Mouse (Mus musculus) cerebellum, postnatal 25 days (tissue): ENCODE data around the gene Pigu.

Experiments used
- DNase-seq, 2 experiments: peaks; one replicate each; pipeline ENCODE4 v3.0.0; 2021; ENCODE audit warnings: mixed read lengths in 2 of 2

Pigu gene

DNA sequence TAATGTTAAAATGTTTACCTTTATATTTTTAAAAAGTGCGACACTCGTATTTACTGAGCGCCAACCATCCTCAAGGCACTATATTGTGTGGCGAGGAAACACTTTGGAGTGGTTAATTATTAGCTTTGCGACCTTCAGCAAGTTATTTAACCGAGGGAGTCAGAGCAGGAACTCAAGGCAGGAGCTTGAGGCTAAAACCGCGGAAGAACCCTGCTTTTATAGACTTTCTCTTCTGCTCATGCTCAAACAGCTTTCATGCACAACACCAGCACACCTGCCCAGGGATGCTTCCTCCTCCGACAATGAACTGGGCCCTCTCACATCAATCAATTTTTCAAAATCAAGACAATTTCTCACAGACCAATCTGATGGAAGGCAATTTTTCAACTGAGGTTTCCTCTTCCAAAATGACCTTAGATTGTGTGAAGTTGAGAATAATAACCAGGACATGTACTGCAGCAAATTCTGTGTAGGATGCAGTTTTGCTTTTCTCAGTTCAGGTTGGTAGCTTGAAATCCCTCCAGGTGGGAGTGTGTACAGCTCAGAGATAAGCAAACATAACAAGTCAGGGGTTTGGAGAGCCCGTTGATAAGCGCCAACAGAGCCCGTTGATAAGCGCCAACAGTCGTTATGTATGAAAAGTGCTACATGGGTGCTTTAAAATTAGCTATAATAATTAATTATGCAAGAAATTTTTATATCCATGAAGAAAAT, 613 bp upstream of the Pigu start:
- DNase-seq: peak; percentile 32 to 49

DNA sequence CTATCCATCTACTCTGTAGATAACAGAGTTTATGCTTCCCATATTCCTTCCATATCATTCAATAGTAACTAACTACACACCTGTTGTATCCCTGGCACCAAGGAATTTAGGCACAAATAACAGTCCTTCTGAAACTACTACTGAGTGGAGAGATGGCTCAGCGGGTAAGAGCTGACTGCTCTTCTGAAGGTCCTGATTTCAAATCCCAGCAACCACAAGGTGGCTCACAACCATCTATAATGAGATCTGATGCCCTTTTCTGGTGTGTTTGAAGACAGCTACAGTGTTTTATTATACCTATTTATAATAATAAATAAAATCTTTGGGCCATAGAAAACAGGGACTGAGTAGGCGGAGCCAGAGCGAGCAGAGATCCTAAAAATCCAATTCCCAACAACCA, 2.8 kb downstream of the Pigu start:
- no peak for DNase-seq

DNA sequence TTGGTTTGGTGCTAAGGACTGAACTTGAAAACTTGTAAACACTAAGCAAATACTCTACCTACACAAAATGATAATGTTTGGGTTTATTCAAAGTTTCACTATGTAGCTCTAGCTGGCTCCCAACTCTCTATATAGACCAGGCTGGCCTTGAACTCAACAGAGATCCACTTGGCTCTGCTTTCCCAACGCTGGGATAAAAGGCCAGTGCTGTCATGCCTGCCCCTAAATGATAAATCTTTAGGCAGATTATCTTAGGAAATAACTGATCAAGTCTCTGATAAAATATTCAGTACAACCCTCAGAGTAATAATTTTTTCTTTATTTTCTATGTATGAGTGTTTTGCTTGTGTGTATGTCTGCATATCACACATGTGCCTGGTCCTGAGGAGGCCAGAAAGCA, 10.6 kb downstream of the Pigu start:
- DNase-seq: no peak

DNA sequence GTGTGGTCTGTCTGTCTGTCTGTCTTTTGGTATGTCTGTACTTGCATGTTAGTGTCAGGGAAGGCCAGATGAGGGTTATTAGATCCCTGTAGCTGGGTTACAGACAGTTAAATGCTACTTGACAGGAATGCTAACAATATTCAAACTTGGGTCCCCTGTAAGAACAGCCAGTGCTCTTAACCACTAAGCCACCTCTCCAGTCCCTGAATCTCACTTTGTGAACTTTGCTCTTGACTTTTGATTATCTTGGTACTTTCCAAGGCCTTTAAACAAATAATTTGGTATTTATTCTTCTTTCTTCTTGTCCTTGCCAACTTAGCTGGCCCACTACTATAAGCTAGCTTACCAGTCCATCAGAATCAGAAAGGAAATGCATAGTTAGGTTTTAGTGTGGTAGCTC, 17.1 kb downstream of the Pigu start:
- DNase-seq: no peak

DNA sequence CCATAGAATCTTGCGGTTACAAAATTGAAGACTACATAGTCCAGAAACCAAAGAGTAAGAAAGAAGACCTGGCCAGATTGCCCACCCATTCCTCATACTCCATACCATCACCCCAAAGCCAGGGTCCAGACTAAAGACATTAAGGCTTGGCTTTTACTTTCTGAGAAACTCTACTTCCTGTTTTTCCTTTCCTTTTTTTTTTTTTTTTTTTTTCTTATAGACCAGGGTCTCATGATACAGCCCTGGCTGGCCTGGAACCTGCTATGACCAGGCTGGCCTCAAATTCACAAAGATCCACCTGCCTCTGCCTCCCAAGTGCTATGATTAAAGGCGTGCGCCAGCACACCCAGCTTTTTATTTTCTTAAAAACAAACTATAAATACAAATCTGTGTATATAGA, 21.0 kb downstream of the Pigu start:
- no peak for DNase-seq

DNA sequence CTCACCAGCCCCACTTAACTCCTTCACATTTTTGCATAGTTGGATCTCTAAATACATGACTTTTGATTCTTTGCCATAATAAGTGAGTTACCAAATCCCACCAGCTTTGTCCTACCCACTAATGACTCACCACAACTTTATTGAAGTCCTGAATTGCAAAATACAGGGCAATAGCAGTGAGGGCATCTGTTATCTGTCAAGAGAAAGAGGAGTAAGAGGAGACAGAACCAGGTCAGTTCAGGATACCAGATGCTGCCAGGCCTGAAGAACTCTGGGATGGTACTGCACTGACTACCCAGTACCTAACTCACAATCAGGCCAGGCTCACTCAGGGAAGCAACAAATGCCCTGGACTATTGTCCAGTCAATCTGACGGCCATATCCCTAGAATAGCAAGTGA, 22.0 kb downstream of the Pigu start:
- DNase-seq: no peak

DNA sequence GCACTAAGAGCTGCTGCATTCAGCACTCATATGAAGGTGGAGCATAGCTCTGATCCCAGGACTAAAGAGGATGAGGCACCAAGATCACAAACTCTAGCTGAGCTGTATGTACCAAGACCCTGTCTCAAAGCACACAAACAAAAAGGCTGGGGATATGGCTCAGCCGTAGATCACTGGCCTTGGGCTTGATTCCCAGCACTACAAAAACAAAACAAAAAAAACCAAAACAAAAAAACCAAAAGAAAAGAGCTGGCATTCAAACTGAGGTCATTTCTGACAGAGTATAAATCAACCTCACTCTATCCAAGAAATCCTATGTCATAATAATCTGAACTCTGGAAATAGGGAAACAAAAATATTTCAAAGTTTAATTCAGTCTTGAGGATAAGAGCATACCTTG, 23.8 kb downstream of the Pigu start:
- DNase-seq: no peak

DNA sequence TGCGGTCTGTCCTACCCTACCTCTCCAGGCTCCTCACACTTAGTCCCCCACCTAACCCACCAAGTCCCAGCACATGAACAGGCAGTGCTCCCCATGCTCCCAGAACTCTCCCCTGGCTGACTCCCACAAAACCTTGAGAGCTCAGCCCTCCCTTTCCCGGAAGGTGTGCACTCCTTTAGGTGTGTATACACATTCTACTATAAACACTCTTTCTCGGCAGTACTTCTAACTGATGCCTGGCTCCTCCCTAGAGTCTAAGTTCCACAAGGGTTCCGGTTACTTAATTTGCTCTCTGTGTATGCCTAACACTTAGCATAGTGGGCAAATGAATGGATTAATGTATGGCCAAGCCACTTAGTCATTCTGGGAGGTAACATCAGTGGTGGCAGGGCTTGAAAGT, 25.9 kb downstream of the Pigu start:
- no peak for DNase-seq

DNA sequence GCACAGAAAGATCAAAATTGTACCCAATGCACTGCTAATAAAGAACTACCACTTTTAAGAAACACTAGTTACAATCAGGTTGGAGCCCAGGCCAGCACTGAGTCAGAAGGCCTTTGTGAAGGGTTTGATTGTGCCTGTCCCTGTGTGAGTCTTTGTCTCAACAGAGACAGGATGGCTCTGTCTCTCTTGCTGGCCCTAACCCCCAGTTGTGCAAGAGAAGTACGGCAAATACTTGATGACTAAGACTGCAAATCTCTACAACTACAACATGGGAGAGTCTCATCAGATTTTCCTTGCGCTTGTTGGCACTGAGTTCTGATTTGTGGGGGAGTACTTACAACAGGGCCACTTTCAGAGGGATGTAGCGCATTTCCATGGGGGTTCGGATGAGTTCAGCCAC, 26.4 kb downstream of the Pigu start:
- no peak for DNase-seq

DNA sequence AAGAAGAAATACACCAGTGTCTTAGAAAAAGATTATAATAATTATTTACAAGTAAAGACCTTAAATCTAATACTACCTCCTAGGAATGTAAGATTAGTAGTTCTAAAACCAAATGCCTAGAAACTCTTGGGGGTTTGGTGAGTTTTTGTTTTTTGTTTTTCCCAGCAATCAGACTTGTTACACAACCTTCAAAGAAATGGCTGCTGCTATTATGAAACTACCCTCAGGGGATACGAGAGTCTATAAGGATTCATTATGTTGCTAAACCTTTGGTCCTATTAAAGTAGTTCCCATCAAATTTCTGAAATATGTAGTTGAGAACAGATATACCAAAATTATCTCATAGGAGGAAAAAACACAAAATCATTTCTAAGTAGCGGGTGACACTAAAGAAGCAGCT, 27.5 kb downstream of the Pigu start:
- DNase-seq: no peak

DNA sequence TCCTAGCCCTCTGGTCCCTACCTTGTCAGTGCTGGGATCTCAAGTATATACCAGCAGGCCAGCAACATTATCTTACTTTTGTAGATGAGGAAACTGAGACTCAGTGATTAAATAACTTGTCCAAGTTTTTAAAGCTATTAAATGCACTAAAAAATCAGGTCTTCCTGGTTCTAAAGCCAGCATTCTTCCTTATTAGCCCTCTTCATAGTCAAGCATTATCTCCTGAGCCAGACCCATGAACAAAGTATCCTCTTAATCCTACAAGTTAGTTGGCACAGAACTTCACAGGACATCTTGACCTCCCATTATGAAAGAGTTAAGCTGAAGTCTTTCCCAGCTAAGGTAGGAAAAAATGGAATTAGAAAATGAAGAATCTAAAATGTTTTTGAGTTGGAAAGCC, 28.3 kb downstream of the Pigu start:
- DNase-seq: no peak

DNA sequence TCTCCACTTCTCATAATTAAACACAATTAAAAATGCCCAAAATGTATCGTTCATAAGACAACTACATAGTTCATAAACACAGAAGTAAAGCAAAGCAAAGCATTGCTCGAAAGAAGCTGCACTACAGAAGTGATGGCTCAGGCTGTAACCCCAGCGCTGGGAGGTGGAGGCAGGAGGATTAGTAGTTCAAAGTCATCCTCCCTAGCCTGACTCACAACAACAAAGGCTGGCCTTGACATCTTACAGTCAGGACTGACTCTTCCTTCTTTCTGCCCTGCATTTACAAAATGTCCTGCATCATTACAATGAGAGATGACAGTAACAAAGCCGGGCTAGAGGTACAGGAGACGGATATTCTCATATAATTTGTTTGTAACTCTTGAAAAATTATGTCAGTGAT, 29.3 kb downstream of the Pigu start:
- no peak for DNase-seq

DNA sequence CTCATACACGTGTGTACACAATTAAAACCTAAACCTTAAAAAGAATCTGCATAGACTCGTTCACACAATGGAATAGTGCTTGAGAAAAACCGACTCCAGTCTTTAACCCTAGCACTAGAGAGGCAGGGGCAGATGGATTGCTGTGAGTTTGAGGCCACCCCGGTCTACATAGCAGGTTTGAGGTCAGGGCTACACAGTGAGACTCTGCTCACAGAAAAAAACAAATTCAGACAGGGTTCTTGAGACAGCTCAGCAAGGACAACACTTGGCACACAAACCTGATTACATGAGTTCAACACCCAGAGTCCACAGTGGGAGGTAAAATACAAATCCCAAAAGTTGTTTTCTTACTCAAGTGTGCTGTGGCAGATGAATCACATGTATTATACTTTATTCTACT, 31.2 kb downstream of the Pigu start:
- DNase-seq: no peak

DNA sequence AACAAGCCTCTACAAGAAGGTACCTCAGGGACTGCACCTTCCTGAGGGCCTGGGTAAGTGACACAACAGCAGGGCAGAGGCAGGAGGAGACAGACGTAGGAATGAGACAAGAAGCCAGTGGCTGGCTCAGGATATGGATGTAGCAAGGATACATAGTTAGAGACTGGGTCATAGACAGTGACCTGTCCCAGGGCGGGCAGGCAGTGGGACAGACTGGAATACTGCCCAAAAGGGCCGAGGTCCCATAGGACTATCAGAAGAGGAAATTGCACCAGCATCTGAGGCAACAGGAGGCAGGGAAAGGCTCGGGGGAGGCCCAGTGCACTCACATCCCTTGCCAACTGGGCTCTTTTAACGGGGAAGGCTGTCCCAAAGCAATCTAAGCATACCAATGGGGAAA, 36.6 kb downstream of the Pigu start:
- DNase-seq: no peak

DNA sequence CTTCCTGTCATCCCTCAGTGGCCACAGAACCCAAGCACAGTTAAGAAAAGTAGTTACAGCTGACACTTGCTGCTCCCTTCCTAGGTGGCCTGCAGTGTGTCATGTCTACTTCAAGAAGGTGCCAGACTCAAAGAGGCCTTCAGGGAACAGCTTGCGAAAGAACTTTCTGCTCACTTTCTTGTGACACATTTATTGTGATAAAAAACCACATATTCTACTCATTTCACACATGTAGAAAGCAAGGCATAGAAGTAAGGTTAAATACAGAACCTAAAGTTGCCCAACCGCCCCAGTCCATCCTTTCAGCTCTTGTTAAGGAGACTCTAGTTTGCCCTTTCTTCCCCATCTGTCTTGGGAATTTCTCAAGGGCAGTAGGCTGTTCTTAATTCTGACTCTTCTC, 38.6 kb downstream of the Pigu start:
- no peak for DNase-seq

DNA sequence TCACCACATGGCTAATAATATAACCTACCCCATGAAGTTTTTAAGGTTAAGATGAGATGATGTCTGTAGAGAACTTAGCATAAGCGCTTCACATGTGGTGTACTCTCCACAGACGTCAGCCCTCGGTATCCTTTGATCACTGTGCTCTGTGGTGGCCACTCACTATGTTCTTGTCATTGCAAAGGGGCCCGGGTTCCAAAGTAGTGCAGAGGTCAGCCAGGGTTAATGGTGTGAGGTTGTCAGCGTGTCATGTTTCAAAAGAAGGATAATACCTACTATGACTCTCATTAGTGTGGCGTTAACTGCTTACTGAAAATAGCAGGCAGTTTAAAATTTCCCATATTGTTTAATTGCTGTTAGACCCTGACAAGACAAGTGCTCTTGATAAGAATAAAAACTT, 43.6 kb downstream of the Pigu start:
- DNase-seq: no peak

DNA sequence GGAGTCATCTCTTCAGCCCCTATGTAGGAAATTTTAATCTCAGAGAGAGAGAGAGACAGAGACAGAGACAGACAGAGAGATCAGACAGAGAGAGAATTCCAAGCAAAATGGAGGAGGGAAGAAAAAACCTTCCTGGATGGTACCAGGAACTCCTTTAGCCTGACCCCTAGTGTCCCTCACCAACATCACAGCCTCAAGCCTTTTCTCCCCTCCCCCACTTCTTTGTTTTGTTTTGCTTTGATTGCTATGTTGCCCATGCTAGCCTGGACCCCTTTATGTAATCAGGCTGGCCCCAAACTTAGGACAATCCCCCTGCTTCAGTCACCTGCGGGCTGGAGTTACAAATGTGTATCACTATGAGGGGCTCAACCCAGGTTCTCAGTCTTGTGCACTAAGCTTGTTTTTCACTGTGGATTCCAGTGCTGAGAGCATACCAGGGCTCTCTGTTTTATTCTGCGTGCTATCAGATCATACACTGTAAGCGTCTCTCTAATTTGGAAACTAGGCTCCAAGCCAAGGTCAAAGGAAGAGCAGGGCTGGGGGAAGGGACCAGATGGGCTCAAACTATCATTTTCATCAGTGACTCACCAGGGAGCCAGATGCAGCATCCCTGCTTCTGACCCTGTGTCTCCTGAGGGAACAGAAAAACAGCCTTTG, 48.2 kb downstream of the Pigu start:
- DNase-seq: no peak

DNA sequence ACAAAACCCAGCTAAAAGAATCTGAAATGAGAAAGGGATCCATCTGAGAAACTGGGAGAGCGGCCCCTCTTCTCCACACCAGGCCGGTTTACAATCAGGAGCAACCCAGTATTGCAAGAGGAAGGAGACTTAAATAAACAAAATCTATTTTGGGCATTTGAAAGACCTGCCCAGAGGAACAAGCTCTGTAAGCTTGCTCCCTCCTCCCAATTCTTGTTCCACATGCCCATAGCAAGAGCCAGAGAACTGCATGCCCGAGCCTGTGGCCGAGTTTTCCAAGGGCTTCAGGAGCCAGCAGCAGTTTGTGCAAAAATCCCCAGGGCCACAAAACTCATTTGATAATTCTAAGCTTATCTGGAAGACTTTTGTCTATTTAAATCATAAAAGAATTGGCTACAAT, 57.7 kb downstream of the Pigu start:
- no peak for DNase-seq

DNA sequence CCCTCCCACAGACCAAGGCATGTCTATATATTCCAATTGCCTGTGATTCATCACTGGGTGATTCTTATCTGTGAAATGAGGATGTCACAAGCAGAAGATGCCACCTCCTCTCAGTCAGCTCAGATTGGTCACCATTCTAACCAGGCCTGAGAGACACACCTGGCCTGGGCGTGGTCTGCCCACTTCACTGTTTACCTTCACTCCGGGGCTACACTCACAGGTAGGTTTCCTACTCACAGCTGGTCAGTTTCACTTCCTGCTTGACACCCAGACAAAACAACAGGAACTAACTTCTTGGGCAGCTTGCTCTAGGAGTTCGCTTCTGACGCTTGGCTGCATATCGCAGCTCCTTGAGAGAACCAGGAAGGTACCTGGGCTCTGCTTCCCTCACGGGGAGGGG, 61.8 kb downstream of the Pigu start:
- no peak for DNase-seq

DNA sequence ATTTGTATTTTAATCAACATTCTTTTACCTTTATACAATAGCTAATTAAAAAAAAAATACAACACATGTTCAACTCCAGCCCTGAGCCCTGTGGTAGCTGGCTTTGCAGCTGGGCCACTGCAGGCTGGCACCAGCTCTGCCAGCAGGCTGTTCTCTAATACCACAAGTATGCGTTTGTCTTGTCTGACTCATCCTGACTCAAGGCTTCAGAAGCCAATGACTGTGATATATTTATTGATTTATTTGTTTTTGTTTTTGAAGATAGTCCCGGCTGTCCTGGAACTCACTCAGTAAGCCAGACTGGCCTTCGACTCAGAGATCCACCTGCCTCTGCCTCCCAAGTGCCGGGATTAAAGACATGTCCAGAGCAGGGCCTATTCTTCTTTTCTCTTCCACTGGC, 63.3 kb downstream of the Pigu start:
- DNase-seq: no peak

DNA sequence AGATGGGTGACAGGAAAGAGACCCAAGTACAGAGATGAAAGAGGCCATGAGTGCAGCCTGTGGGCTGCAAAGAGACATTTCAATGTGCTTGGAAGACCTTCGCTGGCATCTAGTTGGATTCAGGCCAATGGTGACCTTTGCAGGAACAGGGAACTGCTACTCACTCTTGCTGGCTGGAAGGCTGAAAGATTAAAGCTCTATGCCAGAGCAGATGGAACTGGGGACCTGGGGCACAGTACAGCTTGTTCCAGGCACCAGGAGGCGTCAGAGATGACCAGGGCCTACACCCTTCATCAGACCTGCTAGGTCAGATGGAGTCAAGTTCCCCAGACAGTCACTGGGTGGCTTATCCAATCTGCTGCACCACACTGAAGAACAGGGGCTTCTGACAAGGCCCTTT, 63.8 kb downstream of the Pigu start:
- DNase-seq: peak; percentile 57 to 68

DNA sequence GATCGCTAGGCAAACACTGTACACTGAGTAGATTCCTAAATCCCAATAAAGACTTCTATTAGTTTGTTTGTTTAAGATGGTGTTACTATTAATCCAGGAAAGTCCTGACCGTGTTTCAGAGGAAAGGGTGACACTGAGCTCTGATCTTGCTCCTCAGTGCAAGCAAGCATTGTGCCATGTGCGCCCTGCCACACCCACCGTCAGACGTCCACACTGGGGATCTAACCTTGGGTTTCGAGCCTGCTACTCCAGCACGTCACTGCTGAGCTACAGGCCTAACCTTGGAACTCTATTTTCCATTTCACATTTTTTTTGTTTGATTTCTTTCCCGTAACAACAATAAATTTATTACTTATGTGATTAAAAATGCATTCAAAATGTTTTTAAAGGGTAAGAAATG, 67.2 kb downstream of the Pigu start:
- no peak for DNase-seq

DNA sequence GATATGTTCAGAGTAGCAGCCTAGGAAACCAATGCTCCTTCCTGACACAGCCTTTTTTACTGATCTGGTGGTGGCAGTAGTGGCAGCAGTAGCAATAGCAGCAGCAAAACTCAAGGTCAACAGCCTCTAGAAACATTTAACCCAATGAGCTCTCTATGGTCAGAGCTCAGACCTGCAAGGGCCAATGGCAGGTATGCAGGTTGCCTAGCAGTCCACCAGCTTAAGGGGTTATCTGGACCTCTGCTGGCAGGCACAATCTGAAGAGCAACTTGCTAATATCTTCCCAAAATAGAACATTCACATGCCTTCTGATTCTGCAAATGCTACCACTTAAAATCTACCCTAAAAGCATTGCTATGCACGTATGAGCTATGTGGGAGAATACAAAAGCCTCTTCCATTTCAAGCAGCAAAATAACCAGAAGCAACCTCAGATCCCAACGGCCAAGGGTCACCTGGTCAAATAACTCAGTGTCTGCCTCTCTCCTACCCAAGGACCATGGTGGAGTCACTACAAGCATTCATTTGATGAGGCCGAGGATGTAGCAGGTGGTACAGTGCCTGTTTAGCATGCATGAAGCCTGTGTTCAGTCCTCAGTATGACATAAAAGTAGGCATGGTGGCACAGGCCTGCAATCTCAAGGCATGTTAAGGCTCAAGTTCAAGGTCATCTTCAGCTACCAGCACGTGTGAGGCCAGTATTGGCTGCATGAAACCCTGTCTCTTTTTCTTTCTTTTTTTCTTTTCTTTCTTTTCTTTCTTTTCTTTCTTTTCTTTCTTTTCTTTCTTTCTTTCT, 69.6 kb downstream of the Pigu start:
- no peak for DNase-seq

DNA sequence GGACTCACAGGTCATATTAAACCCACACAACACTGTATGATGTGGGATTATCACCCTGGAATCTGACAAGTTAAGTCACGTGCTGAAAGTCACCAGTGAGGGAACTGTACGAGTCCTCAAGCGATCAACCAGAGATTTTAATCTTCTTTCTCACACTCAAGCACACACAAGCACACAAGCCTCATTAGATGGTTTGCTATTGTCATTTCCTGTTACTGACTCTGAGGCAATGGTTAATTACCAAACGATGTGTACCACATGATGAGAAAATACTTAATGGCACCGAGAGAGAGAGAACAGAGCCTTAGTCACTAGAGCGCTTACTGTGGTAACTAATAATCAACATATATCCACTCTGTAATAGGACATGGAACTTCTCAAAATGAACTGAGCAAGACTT, 71.5 kb downstream of the Pigu start:
- DNase-seq: no peak
